Mouse (Mus musculus) intestine, embryonic 15.5 days (tissue): ENCODE results near the gene Il2rb. TPM values are rescaled to one million over a fixed set of nuclear protein-coding genes. Genes with fewer than 3 reads are reported as not detected.

Experiments
- ATAC-seq: fragments of 200-750 bp; cut with Nextera tagmentation; 2 replicates; pipeline ENCODE4 v1.8.0; 2017; ENCODE audit warnings: moderate TSS enrichment, moderate library complexity
- H3K27ac ChIP-seq: fragments of 300-500 bp; sonication (generic); 2 replicates; pipeline ENCODE4 v1.5.1; 2015; ENCODE audit warnings: mild to moderate bottlenecking, inconsistent platforms
- H3K27me3 ChIP-seq: fragments of 300-500 bp; sonication (generic); replicated peaks from 2 replicates; pipeline ENCODE4 v1.6.1; 2015; ENCODE audit warnings: inconsistent platforms
- H3K36me3 ChIP-seq: fragments of 300-500 bp; sonication (generic); 2 replicates; pipeline ENCODE4 v1.6.1; 2015; ENCODE audit warnings: inconsistent platforms
- H3K4me1 ChIP-seq: fragments of 300-500 bp; sonication (generic); replicated peaks from 2 replicates; pipeline ENCODE4 v1.6.1; 2015; ENCODE audit warnings: inconsistent platforms
- H3K4me2 ChIP-seq: fragments of 300-500 bp; sonication (generic); replicated peaks from 2 replicates; pipeline ENCODE4 v1.6.1; 2015; ENCODE audit warnings: mild to moderate bottlenecking, inconsistent platforms
- H3K4me3 ChIP-seq: fragments of 300-500 bp; sonication (generic); replicated peaks from 2 replicates; pipeline ENCODE4 v1.5.1; 2015; ENCODE audit warnings: inconsistent platforms
- H3K9ac ChIP-seq: fragments of 300-500 bp; sonication (generic); 2 replicates; pipeline ENCODE4 v1.6.1; 2015; ENCODE audit warnings: inconsistent platforms
- H3K9me3 ChIP-seq: fragments of 300-500 bp; sonication (generic); 2 replicates; pipeline ENCODE4 v1.6.1; 2016; ENCODE audit warnings: inconsistent platforms
- WGBS: fragments of 180-500 bp; shearing (Covaris S2); methylation state at CpG from one replicate; pipeline ENCODE4 v1.1.7; 2015; 5-methylcytosine and 5-hydroxymethylcytosine counted together
- polyA plus RNA-seq: library from polyadenylated mRNA; unstranded; fragments of >200 nt; fragmentation: Nextera tagmentation; extraction: Ambion mirVana; gene quantifications from 2 replicates; pipeline ENCODE4 v1.2.1, GENCODE M21; 2015

The Il2rb gene
- polyA plus RNA-seq, 1 experiment from 2014 or later, result 1.4 TPM

DNA sequence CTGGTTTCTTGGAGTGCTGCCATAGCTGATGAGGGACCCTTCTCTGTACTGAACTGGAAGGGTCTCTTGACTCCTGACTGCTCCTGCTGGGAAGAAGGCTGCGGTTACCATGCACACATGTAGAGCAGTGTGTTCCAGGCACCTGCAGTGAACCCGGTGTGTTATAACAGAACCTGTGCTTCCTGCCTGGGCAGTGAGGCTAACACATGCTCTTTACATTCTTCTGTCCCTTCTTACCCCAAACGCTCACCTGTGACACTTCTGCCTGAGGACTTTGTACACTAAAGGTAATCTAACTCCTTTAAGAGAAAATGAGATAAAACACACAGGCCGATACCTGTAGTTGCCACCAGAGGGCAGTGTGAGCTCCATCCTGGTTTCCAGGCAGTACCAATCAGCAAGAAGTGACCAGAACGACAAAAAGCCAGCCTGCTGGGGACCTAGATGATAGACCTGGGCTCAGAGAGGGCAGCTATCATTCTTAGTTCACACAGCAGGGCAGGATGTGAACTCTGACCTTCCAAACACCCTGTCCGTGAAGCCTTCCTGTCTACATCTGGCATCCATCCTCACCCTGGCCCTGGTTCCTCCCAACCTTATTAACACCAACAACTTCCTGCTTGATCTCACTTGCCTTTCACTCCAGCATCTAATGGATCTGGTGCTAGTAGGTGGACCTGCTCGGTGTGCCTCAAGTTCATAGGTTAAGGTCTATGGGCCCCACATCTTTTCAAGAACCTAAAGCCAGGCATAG, 19.5 kb upstream of the Il2rb start:
- Histone ChIP-seq H3K9me3 (no peaks in the 10 kb centered on the region), H3K36me3 (no peaks in the 10 kb centered on the region), H3K27ac (no peak overlapping the region), H3K27me3 (no peaks in the 10 kb centered on the region), H3K4me1 (peaks cover 8% of the 10 kb centered on the region; the same call in 1 of the 2 replicates), H3K9ac (no peak overlapping the region), H3K4me3 (no peak overlapping the region), H3K4me2 (no peak overlapping the region)
- 32% methylated on average over 7 of the region's 7 CpGs for WGBS
- peak; percentile 62 for ATAC-seq

DNA sequence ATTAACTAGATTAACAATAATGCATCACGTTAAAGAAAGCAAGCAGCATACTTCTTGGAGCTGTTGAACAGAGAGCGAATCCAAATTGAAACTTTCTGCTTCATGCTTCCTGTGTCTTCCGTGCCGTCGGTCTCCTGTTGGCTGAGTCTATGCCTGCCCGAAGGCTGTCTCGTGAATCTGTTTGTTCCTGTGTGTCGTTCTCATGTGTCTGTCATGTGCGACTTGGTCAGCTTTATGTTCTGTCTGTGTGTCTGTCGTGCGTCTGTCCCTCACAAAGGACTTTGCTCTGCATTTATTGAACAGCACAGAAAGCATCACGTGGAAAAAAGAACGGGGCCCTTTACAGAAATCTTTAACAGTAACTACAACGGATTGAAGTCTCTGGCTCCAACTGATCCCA, 17.9 kb upstream of the Il2rb start:
- Histone ChIP-seq H3K36me3 (no peaks in the 10 kb centered on the region), H3K4me1 (peaks cover 8% of the 10 kb centered on the region; the same call in 1 of the 2 replicates), H3K27ac (no peak overlapping the region), H3K27me3 (no peaks in the 10 kb centered on the region), H3K4me3 (no peak overlapping the region), H3K9me3 (no peaks in the 10 kb centered on the region), H3K4me2 (no peak overlapping the region), H3K9ac (no peak overlapping the region)
- ATAC-seq, result no peak
- WGBS, result 71% methylated on average over 14 of the region's 14 CpGs

- no peak for ATAC-seq
- no peak overlapping the region for H3K4me3 ChIP-seq
- 61% methylated on average over 7 of the region's 7 CpGs for WGBS
Observed at GRCm38 (mm10) chr15:78511951-78512350, 16.9 kb upstream of the Il2rb start.

GRCm38 (mm10) chr15:78510736-78511135, 15.7 kb upstream of the Il2rb start:
- WGBS, result 86% methylated on average over 6 of the region's 6 CpGs

More at GRCm38 (mm10) chr15:78511951-78512350, 16.9 kb upstream of the Il2rb start:
- Histone ChIP-seq H3K27ac (no peak overlapping the region), H3K9ac (no peak overlapping the region), H3K9me3 (no peaks in the 10 kb centered on the region), H3K4me1 (peaks cover 8% of the 10 kb centered on the region; the same call in 1 of the 2 replicates), H3K4me2 (no peak overlapping the region), H3K36me3 (no peaks in the 10 kb centered on the region), H3K27me3 (no peaks in the 10 kb centered on the region)

DNA sequence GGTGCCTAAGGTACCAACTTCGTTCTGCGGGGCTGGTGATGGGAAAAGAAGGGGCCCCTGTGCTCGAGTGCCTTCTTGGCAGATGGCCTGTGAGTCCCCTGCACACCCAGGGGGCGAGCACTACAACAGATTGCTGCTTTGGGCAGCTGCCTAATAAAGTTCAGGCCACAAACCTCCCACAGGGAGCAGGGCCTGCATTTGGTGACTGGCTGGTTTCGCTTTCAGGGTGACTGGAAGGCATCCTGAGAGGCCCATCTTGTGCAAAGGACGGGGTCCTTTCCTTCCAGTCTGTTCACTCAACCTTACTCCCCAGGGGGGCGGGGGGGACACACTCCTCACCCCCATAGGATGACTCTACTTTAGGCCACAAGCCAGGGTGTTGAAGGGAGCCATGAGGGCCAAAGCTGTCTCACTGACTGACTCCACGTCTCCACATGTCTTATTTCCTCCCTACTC, 15.1 kb upstream of the Il2rb start:
- H3K9ac ChIP-seq, result no peak overlapping the region
- H3K4me2 ChIP-seq, result no peak overlapping the region
- H3K27ac ChIP-seq, result no peak overlapping the region
- 73% methylated on average over 8 of the region's 8 CpGs for WGBS
- no peaks in the 10 kb centered on the region for H3K27me3 ChIP-seq
- no peak overlapping the region for H3K4me3 ChIP-seq
- no peak for ATAC-seq
- H3K9me3 ChIP-seq, result no peaks in the 10 kb centered on the region
- H3K4me1 ChIP-seq, result peaks cover 8% of the 10 kb centered on the region; the same call in 1 of the 2 replicates
- no peaks in the 10 kb centered on the region for H3K36me3 ChIP-seq

More at GRCm38 (mm10) chr15:78510736-78511135, 15.7 kb upstream of the Il2rb start:
- no peak overlapping the region for H3K27ac ChIP-seq
- H3K4me2 ChIP-seq, result no peak overlapping the region
- H3K4me3 ChIP-seq, result no peak overlapping the region
- H3K9ac ChIP-seq, result no peak overlapping the region
- no peaks in the 10 kb centered on the region for H3K9me3 ChIP-seq
- no peaks in the 10 kb centered on the region for H3K27me3 ChIP-seq
- no peak for ATAC-seq
- peaks cover 8% of the 10 kb centered on the region; the same call in 1 of the 2 replicates for H3K4me1 ChIP-seq
- H3K36me3 ChIP-seq, result no peaks in the 10 kb centered on the region

- H3K27me3 ChIP-seq, result no peaks in the 10 kb centered on the region
- no peaks in the 10 kb centered on the region for H3K9me3 ChIP-seq
- H3K4me2 ChIP-seq, result no peak overlapping the region
- H3K9ac ChIP-seq, result no peak overlapping the region
- WGBS, result 47% methylated on average over 12 of the region's 12 CpGs
- peaks cover 5% of the 10 kb centered on the region; the same call in 1 of the 2 replicates for H3K4me1 ChIP-seq
- H3K36me3 ChIP-seq, result no peaks in the 10 kb centered on the region
- no peak overlapping the region for H3K27ac ChIP-seq
- ATAC-seq, result no peak
- no peak overlapping the region for H3K4me3 ChIP-seq
Observed at GRCm38 (mm10) chr15:78509297-78509899, 14.3 kb upstream of the Il2rb start.

GRCm38 (mm10) chr15:78508443-78508842, 13.4 kb upstream of the Il2rb start:
- no peaks in the 10 kb centered on the region for H3K36me3 ChIP-seq
- ATAC-seq, result no peak
- 73% methylated on average over 7 of the region's 7 CpGs for WGBS

GRCm38 (mm10) chr15:78505541-78505940, 10.5 kb upstream of the Il2rb start:
- Histone ChIP-seq H3K36me3 (no peaks in the 10 kb centered on the region), H3K4me2 (no peak overlapping the region), H3K9me3 (no peaks in the 10 kb centered on the region), H3K27me3 (no peaks in the 10 kb centered on the region), H3K4me3 (no peak overlapping the region), H3K9ac (no peak overlapping the region), H3K4me1 (peaks cover 3% of the 10 kb centered on the region; the same call in 1 of the 2 replicates), H3K27ac (no peak overlapping the region)
- 71% methylated on average over 3 of the region's 3 CpGs for WGBS
- no peak for ATAC-seq

More at GRCm38 (mm10) chr15:78508443-78508842, 13.4 kb upstream of the Il2rb start:
- Histone ChIP-seq H3K27me3 (no peaks in the 10 kb centered on the region), H3K4me1 (peaks cover 3% of the 10 kb centered on the region; the same call in 1 of the 2 replicates), H3K4me3 (no peak overlapping the region), H3K9me3 (no peaks in the 10 kb centered on the region), H3K27ac (no peak overlapping the region), H3K4me2 (no peak overlapping the region), H3K9ac (no peak overlapping the region)

DNA sequence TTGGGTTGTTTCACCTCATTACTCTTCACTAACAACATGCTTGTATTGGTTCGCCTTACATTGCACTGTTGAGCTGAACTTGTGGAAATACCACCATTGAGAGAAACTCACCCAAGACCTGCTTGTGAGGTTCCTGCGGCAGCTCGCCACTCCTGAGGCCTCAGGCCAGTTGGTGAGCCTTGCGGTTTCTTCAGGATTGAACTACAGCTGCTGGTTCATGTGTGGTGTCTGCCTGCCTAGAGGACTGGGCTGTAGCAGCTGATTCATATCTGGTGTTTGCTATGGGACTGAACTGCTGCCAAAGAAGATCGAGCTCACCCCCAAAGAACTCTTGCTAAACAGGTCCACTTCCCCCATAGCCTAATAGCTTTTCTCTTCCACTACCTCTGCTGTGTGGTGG, 9.7 kb upstream of the Il2rb start:
- no peaks in the 10 kb centered on the region for H3K27me3 ChIP-seq
- no peak overlapping the region for H3K9ac ChIP-seq
- no peaks in the 10 kb centered on the region for H3K9me3 ChIP-seq
- WGBS, result 91% methylated on average over 5 of the region's 5 CpGs
- ATAC-seq, result no peak
- no peak overlapping the region for H3K27ac ChIP-seq
- H3K4me2 ChIP-seq, result no peak overlapping the region
- H3K4me1 ChIP-seq, result no peaks in the 10 kb centered on the region
- H3K4me3 ChIP-seq, result no peak overlapping the region
- no peaks in the 10 kb centered on the region for H3K36me3 ChIP-seq

DNA sequence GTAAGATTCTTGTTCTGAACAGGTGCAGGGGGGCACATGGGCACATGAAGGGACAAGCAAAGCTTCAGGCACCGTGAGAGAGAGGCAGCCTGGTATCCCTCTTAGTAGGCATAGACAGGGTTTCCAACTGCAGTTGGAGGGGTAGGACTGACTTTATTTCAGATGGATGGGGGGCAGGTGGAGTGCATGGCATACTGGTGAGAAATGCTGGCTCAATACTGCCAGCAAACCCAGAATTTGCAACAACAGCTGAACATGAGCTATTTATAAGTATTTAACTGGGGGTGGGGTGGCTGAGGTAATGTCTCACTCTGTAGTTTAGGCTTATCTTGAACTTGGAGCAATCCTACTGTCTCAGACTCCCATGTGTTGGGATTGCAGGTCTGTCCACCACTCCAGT, 8.9 kb upstream of the Il2rb start:
- H3K9me3 ChIP-seq, result no peaks in the 10 kb centered on the region
- H3K4me3 ChIP-seq, result no peak overlapping the region
- no peaks in the 10 kb centered on the region for H3K36me3 ChIP-seq
- H3K27me3 ChIP-seq, result no peaks in the 10 kb centered on the region
- ATAC-seq, result no peak
- H3K9ac ChIP-seq, result no peak overlapping the region
- no peaks in the 10 kb centered on the region for H3K4me1 ChIP-seq
- no peak overlapping the region for H3K4me2 ChIP-seq
- H3K27ac ChIP-seq, result no peak overlapping the region
- 88% methylated on average over 1 of the region's 1 CpGs for WGBS

GRCm38 (mm10) chr15:78502437-78503132, 7.5 kb upstream of the Il2rb start:
- no peaks in the 10 kb centered on the region for H3K36me3 ChIP-seq
- H3K4me1 ChIP-seq, result no peaks in the 10 kb centered on the region
- no peak overlapping the region for H3K9ac ChIP-seq
- no peak overlapping the region for H3K4me3 ChIP-seq
- H3K9me3 ChIP-seq, result no peaks in the 10 kb centered on the region
- H3K27ac ChIP-seq, result no peak overlapping the region
- WGBS, result 67% methylated on average over 18 of the region's 18 CpGs
- ATAC-seq, result no peak
- no peak overlapping the region for H3K4me2 ChIP-seq
- H3K27me3 ChIP-seq, result no peaks in the 10 kb centered on the region

- H3K4me2 ChIP-seq, result no peak overlapping the region
- H3K27ac ChIP-seq, result no peak overlapping the region
- H3K9me3 ChIP-seq, result no peaks in the 10 kb centered on the region
- H3K4me3 ChIP-seq, result no peak overlapping the region
- H3K27me3 ChIP-seq, result no peaks in the 10 kb centered on the region
- H3K9ac ChIP-seq, result no peak overlapping the region
- whole genome bisulfite sequencing, result 78% methylated on average over 10 of the region's 10 CpGs
- no peak for ATAC-seq
- H3K4me1 ChIP-seq, result no peaks in the 10 kb centered on the region
- H3K36me3 ChIP-seq, result no peaks in the 10 kb centered on the region
Observed at GRCm38 (mm10) chr15:78493401-78494010, 1.6 kb downstream of the Il2rb start.
